Mouse (Mus musculus): ENCODE results near the gene Ndrg2. TPM values are rescaled to one million over a fixed set of nuclear protein-coding genes. Genes with fewer than 3 reads are reported as not detected.
"Not testable (repeated sequence)": the region's sequence is repeated elsewhere in the genome, so short reads cannot be mapped to it uniquely, and the experiment has no call there.

Ndrg2 gene
- polyA plus RNA-seq, 1 experiment from 2014 or later: 10.4 TPM

GRCm38 (mm10) chr14:51930824-51931223, 16.9 kb upstream of the Ndrg2 start:
- Histone ChIP-seq H3K27ac (ENCODE audit: low read depth, low read length) (no peak overlapping the region), H3K36me3 (ENCODE audit: control insufficient read depth, insufficient read depth, low read length) (no peaks in the 10 kb centered on the region), H3K4me1 (ENCODE audit: control insufficient read depth, insufficient read depth, low read length) (no peaks in the 10 kb centered on the region), H3K9ac (ENCODE audit: low read length) (no peak overlapping the region), H3K4me2 (ENCODE audit: low read depth) (no peak overlapping the region), H3K27me3 (ENCODE audit: control insufficient read depth, insufficient read depth, low read length) (no peaks in the 10 kb centered on the region), H3K9me3 (ENCODE audit: control insufficient read depth, low read length) (no peaks in the 10 kb centered on the region), H3K4me3 (ENCODE audit: low read depth, low read length) (no peak overlapping the region)
- peak; percentile 48 for ATAC-seq (ENCODE audit: insufficient read depth, low FRiP score, low TSS enrichment)
- peak; percentile 28 for DNase-seq (ENCODE audit: low spot score)
- WGBS: 41% methylated on average over 5 of the region's 5 CpGs

- Histone ChIP-seq H3K4me1 (ENCODE audit: control insufficient read depth, insufficient read depth, low read length) (no peaks in the 10 kb centered on the region), H3K9me3 (ENCODE audit: control insufficient read depth, low read length) (no peaks in the 10 kb centered on the region), H3K27ac (ENCODE audit: low read depth, low read length) (no peak overlapping the region), H3K36me3 (ENCODE audit: control insufficient read depth, insufficient read depth, low read length) (no peaks in the 10 kb centered on the region), H3K27me3 (ENCODE audit: control insufficient read depth, insufficient read depth, low read length) (no peaks in the 10 kb centered on the region), H3K4me2 (ENCODE audit: low read depth) (no peak overlapping the region), H3K9ac (ENCODE audit: low read length) (no peak overlapping the region), H3K4me3 (ENCODE audit: low read depth, low read length) (no peak overlapping the region)
- DNase-seq (ENCODE audit: low spot score) (no peak), ATAC-seq (ENCODE audit: insufficient read depth, low FRiP score, low TSS enrichment) (no peak)
- 72% methylated on average over 9 of the region's 9 CpGs for WGBS
These were observed 16.0 kb upstream of the Ndrg2 start for GRCm38 (mm10) chr14:51929968-51930367.

GRCm38 (mm10) chr14:51929309-51929943, 15.5 kb upstream of the Ndrg2 start:
- Histone ChIP-seq H3K27ac (ENCODE audit: low read depth, low read length) (no peak overlapping the region), H3K9ac (ENCODE audit: low read length) (no peak overlapping the region), H3K4me3 (ENCODE audit: low read depth, low read length) (no peak overlapping the region), H3K4me1 (ENCODE audit: control insufficient read depth, insufficient read depth, low read length) (no peaks in the 10 kb centered on the region), H3K36me3 (ENCODE audit: control insufficient read depth, insufficient read depth, low read length) (no peaks in the 10 kb centered on the region), H3K9me3 (ENCODE audit: control insufficient read depth, low read length) (no peaks in the 10 kb centered on the region), H3K4me2 (ENCODE audit: low read depth) (no peak overlapping the region), H3K27me3 (ENCODE audit: control insufficient read depth, insufficient read depth, low read length) (no peaks in the 10 kb centered on the region)
- ATAC-seq (ENCODE audit: insufficient read depth, low FRiP score, low TSS enrichment) (no peak), DNase-seq (ENCODE audit: low spot score) (no peak)
- 87% methylated on average over 8 of the region's 8 CpGs for WGBS

- not testable (repeated sequence) for ATAC-seq (ENCODE audit: insufficient read depth, low FRiP score, low TSS enrichment); H3K36me3 ChIP-seq (ENCODE audit: control insufficient read depth, insufficient read depth, low read length); H3K9ac ChIP-seq (ENCODE audit: low read length); H3K27me3 ChIP-seq (ENCODE audit: control insufficient read depth, insufficient read depth, low read length); H3K4me2 ChIP-seq (ENCODE audit: low read depth); DNase-seq (ENCODE audit: low spot score); H3K4me3 ChIP-seq (ENCODE audit: low read depth, low read length); H3K9me3 ChIP-seq (ENCODE audit: control insufficient read depth, low read length); H3K27ac ChIP-seq (ENCODE audit: low read depth, low read length); H3K4me1 ChIP-seq (ENCODE audit: control insufficient read depth, insufficient read depth, low read length)
- 90% methylated on average over 11 of the region's 11 CpGs for WGBS
These were observed 13.0 kb upstream of the Ndrg2 start for GRCm38 (mm10) chr14:51926930-51927329.

GRCm38 (mm10) chr14:51923492-51923891, 9.5 kb upstream of the Ndrg2 start:
- no peaks in the 10 kb centered on the region for H3K27me3 ChIP-seq (ENCODE audit: control insufficient read depth, insufficient read depth, low read length)
- DNase-seq (ENCODE audit: low spot score) (no peak), ATAC-seq (ENCODE audit: insufficient read depth, low FRiP score, low TSS enrichment) (no peak)
- H3K4me2 ChIP-seq (ENCODE audit: low read depth): no peak overlapping the region
- H3K9me3 ChIP-seq (ENCODE audit: control insufficient read depth, low read length): no peaks in the 10 kb centered on the region
- no peak overlapping the region for H3K9ac ChIP-seq (ENCODE audit: low read length)
- H3K36me3 ChIP-seq (ENCODE audit: control insufficient read depth, insufficient read depth, low read length): no peaks in the 10 kb centered on the region
- no peaks in the 10 kb centered on the region for H3K4me1 ChIP-seq (ENCODE audit: control insufficient read depth, insufficient read depth, low read length)
- no peak overlapping the region for H3K4me3 ChIP-seq (ENCODE audit: low read depth, low read length)
- H3K27ac ChIP-seq (ENCODE audit: low read depth, low read length): no peak overlapping the region
- 83% methylated on average over 4 of the region's 4 CpGs for WGBS

- Histone ChIP-seq H3K27ac (ENCODE audit: low read depth, low read length) (no peak overlapping the region), H3K4me1 (ENCODE audit: control insufficient read depth, insufficient read depth, low read length) (no peaks in the 10 kb centered on the region), H3K9me3 (ENCODE audit: control insufficient read depth, low read length) (no peaks in the 10 kb centered on the region), H3K27me3 (ENCODE audit: control insufficient read depth, insufficient read depth, low read length) (no peaks in the 10 kb centered on the region), H3K4me2 (ENCODE audit: low read depth) (no peak overlapping the region), H3K4me3 (ENCODE audit: low read depth, low read length) (no peak overlapping the region), H3K9ac (ENCODE audit: low read length) (no peak overlapping the region), H3K36me3 (ENCODE audit: control insufficient read depth, insufficient read depth, low read length) (no peaks in the 10 kb centered on the region)
- DNase-seq (ENCODE audit: low spot score) (no peak), ATAC-seq (ENCODE audit: insufficient read depth, low FRiP score, low TSS enrichment) (no peak)
- 83% methylated on average over 2 of the region's 2 CpGs for WGBS
These were observed 9.0 kb upstream of the Ndrg2 start for GRCm38 (mm10) chr14:51922910-51923309.

- H3K27ac ChIP-seq (ENCODE audit: low read depth, low read length): no peak within 1 kb of the TSS
- ATAC-seq (ENCODE audit: insufficient read depth, low FRiP score, low TSS enrichment) (no peak), DNase-seq (ENCODE audit: low spot score) (no peak)
- H3K36me3 ChIP-seq (ENCODE audit: control insufficient read depth, insufficient read depth, low read length): no peaks in the 10 kb centered on the region
- H3K4me3 ChIP-seq (ENCODE audit: low read depth, low read length): no peak within 1 kb of the TSS
- H3K9ac ChIP-seq (ENCODE audit: low read length): no peak within 1 kb of the TSS
- H3K27me3 ChIP-seq (ENCODE audit: control insufficient read depth, insufficient read depth, low read length): no peaks in the 10 kb centered on the region
- no peaks in the 10 kb centered on the region for H3K9me3 ChIP-seq (ENCODE audit: control insufficient read depth, low read length)
- no peaks in the 10 kb centered on the region for H3K4me1 ChIP-seq (ENCODE audit: control insufficient read depth, insufficient read depth, low read length)
- 88% methylated on average over 7 of the region's 7 CpGs for WGBS
- H3K4me2 ChIP-seq (ENCODE audit: low read depth): no peak within 1 kb of the TSS
These were observed 8.6 kb upstream of the Ndrg2 start, which contains the start of gene Rnase13 for GRCm38 (mm10) chr14:51922571-51922865. Rnase13 (minus strand) TSS chr14:51922773.

GRCm38 (mm10) chr14:51921759-51922570, 8.0 kb upstream of the Ndrg2 start:
- Histone ChIP-seq H3K4me1 (ENCODE audit: control insufficient read depth, insufficient read depth, low read length) (no peaks in the 10 kb centered on the region), H3K36me3 (ENCODE audit: control insufficient read depth, insufficient read depth, low read length) (no peaks in the 10 kb centered on the region), H3K27me3 (ENCODE audit: control insufficient read depth, insufficient read depth, low read length) (no peaks in the 10 kb centered on the region), H3K9me3 (ENCODE audit: control insufficient read depth, low read length) (no peaks in the 10 kb centered on the region), H3K4me3 (ENCODE audit: low read depth, low read length) (no peak overlapping the region), H3K4me2 (ENCODE audit: low read depth) (no peak overlapping the region), H3K27ac (ENCODE audit: low read depth, low read length) (no peak overlapping the region), H3K9ac (ENCODE audit: low read length) (no peak overlapping the region)
- ATAC-seq (ENCODE audit: insufficient read depth, low FRiP score, low TSS enrichment) (no peak), DNase-seq (ENCODE audit: low spot score) (no peak)
- WGBS: 89% methylated on average over 16 of the region's 16 CpGs

- Histone ChIP-seq H3K27ac (ENCODE audit: low read depth, low read length) (no peak overlapping the region), H3K36me3 (ENCODE audit: control insufficient read depth, insufficient read depth, low read length) (no peaks in the 10 kb centered on the region), H3K4me1 (ENCODE audit: control insufficient read depth, insufficient read depth, low read length) (no peaks in the 10 kb centered on the region), H3K9ac (ENCODE audit: low read length) (no peak overlapping the region), H3K27me3 (ENCODE audit: control insufficient read depth, insufficient read depth, low read length) (no peaks in the 10 kb centered on the region), H3K4me3 (ENCODE audit: low read depth, low read length) (no peak overlapping the region), H3K9me3 (ENCODE audit: control insufficient read depth, low read length) (no peaks in the 10 kb centered on the region), H3K4me2 (ENCODE audit: low read depth) (no peak overlapping the region)
- 81% methylated on average over 4 of the region's 4 CpGs for WGBS
- DNase-seq (ENCODE audit: low spot score): no peak
- no peak for ATAC-seq (ENCODE audit: insufficient read depth, low FRiP score, low TSS enrichment)
These were observed 5.0 kb upstream of the Ndrg2 start for GRCm38 (mm10) chr14:51918966-51919365.
